Mouse (Mus musculus) liver, embryonic 14.5 days (tissue): ENCODE results near the gene Cfap36.

Experiments
- CTCF ChIP-seq: IDR thresholded peaks from 2 replicates; pipeline ENCODE4 v1.5.1; 2016; ENCODE audit warnings: antibody characterized with exemption, low read depth, control low read depth
- EP300 ChIP-seq: IDR thresholded peaks from 2 replicates; pipeline ENCODE4 v1.6.1; 2016; ENCODE audit warnings: antibody characterized with exemption, low read depth

DNA sequence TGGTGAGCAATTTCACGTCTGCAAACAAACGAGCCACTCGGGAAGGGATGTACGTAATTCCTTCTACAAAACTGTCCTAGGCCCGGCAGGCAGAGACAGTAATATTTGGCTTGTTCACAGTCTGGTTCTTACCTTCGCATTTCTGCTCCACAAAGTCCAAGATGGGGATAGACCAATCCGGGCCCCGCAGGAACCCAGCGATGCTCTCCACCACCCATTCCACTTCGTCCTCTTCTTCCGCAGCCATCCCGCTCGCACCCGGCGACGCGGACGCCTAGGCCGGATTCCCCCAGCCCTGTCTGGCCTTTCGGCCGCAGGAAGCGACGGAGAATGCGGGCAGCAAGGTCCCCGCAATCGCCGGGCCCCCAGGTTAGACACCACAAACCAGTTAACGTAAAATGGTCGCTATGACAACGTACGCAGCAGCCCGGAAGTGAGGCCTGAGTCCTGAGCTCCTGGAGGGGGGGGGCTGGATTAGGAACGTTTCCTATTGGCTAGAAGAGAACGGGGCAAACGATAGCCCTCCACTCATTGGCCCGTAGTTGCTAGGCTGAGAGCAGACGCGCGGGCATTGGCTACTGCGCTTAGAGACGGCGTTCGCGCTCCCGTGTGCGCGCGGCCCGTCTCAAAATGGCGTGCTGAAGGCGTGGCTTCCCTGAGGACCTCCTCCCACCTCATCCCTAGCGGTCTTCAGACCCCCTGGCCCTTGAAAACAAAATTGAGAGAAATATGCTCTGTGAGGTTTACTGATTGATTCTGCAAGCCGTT lies at the start of gene Cfap36:
- TF ChIP-seq EP300 (no peak), CTCF (no peak)
